Mouse (Mus musculus) heart, embryonic 14.5 days (tissue): ENCODE data around the gene Unc5cl. TPM values are rescaled to one million over a fixed set of nuclear protein-coding genes. Genes with fewer than 3 reads are reported as not detected.

Experiments used
- ATAC-seq: fragments of 200-750 bp; cut with Nextera tagmentation; 2 replicates; pipeline ENCODE4 v1.8.0; 2017; ENCODE audit warnings: low read depth, moderate TSS enrichment; ENCODE audit not compliant: insufficient number of reproducible peaks, insufficient read depth, low FRiP score
- H3K27ac ChIP-seq, 2 experiments: fragments of 200-500 bp in 1 of 2; fragments of 300-500 bp in 1 of 2; sonication (generic) in 1 of 2; replicated peaks in 1 of 2; 2 replicates each; pipeline ENCODE4 v1.5.1; 2012 to 2014; ENCODE audit warnings: low read depth in 2 of 2, low read length in 2 of 2, control low read depth in 1 of 2, mild to moderate bottlenecking in 1 of 2, mixed read lengths in 1 of 2; ENCODE audit not compliant: control insufficient read depth in 1 of 2, insufficient read depth in 1 of 2
- H3K27me3 ChIP-seq: fragments of 300-500 bp; sonication (generic); 2 replicates; pipeline ENCODE4 v1.6.1; 2014; ENCODE audit warnings: mild to moderate bottlenecking, low read length, control low read depth; ENCODE audit not compliant: control insufficient read depth, insufficient read depth
- H3K36me3 ChIP-seq: fragments of 300-500 bp; sonication (generic); 2 replicates; pipeline ENCODE4 v1.6.1; 2014; ENCODE audit warnings: mild to moderate bottlenecking, control low read depth, low read length, mixed read lengths; ENCODE audit not compliant: control insufficient read depth, insufficient read depth
- H3K4me1 ChIP-seq, 2 experiments: fragments of 200-500 bp in 1 of 2; fragments of 300-500 bp in 1 of 2; sonication (generic) in 1 of 2; 2 replicates each; pipeline ENCODE4 v1.6.1; 2012 to 2014; ENCODE audit warnings: low read length in 2 of 2, control low read depth in 1 of 2, mixed read lengths in 1 of 2; ENCODE audit not compliant: control insufficient read depth in 2 of 2, insufficient read depth in 2 of 2
- H3K4me2 ChIP-seq: fragments of 300-500 bp; sonication (generic); 2 replicates; pipeline ENCODE4 v1.6.1; 2014; ENCODE audit warnings: mild to moderate bottlenecking, low read length
- H3K4me3 ChIP-seq, 2 experiments: fragments of 200-500 bp in 1 of 2; fragments of 300-500 bp in 1 of 2; sonication (generic) in 1 of 2; 2 replicates each; pipeline ENCODE4 v1.5.1; 2012 to 2014; ENCODE audit warnings: low read length in 2 of 2, mild to moderate bottlenecking in 2 of 2, control low read depth in 1 of 2, low read depth in 1 of 2, moderate library complexity in 1 of 2; ENCODE audit not compliant: control insufficient read depth in 1 of 2, insufficient read depth in 1 of 2
- H3K9ac ChIP-seq: fragments of 300-500 bp; sonication (generic); 2 replicates; pipeline ENCODE4 v1.6.1; 2014; ENCODE audit warnings: mild to moderate bottlenecking, low read length
- H3K9me3 ChIP-seq: fragments of 300-500 bp; sonication (generic); 2 replicates; pipeline ENCODE4 v1.6.1; 2016; ENCODE audit warnings: low read length, control low read depth; ENCODE audit not compliant: control insufficient read depth
- WGBS: fragments of 180-500 bp; shearing (Covaris S2); extraction: QIAGEN DNeasy Blood & Tissue Kit; methylation state at CpG from one replicate; pipeline ENCODE4 v1.1.7; 2014; 5-methylcytosine and 5-hydroxymethylcytosine counted together
- polyA plus RNA-seq: library from polyadenylated mRNA; unstranded; fragments of >200 nt; fragmentation: Nextera tagmentation; extraction: Ambion mirVana; gene quantifications from 2 replicates; pipeline ENCODE4 v1.2.1, GENCODE M21; 2014

Unc5cl gene
- polyA plus RNA-seq, 1 experiment from 2014 or later: 0.43 TPM

DNA sequence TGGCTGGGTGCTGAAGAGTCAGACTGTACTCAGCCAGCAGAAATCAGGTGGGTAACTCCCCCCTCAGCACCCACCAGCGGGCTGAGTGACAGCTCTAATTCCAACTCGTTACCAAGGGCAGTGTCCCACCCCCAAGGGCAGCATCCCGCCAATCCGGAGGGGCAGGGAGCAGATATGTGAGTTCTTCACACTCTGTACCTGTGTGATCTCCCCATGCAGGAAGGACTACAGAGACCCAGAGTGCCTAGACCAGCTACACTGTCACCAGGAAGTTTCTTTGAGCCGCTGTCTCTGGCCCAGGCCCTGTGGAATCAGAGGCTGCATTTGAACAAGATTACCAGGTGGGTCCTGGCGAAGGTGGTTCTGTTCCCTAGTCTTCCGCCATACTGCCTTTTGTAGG is 511 bp upstream of the Unc5cl start:
- Histone ChIP-seq H3K36me3 (no peaks in the 10 kb centered on the region), H3K27ac (no peak overlapping the region), H3K9ac (no peak overlapping the region), H3K4me3 (no peak overlapping the region), H3K4me2 (peak overlapping the region; percentile 39), H3K9me3 (no peaks in the 10 kb centered on the region), H3K4me1 (peaks cover 0 to 2% of the 10 kb centered on the region in 2 experiments; a peak in 1 of 4 replicates), H3K27me3 (no peaks in the 10 kb centered on the region)
- 40% methylated on average over 7 of the region's 7 CpGs for WGBS
- ATAC-seq: no peak

DNA sequence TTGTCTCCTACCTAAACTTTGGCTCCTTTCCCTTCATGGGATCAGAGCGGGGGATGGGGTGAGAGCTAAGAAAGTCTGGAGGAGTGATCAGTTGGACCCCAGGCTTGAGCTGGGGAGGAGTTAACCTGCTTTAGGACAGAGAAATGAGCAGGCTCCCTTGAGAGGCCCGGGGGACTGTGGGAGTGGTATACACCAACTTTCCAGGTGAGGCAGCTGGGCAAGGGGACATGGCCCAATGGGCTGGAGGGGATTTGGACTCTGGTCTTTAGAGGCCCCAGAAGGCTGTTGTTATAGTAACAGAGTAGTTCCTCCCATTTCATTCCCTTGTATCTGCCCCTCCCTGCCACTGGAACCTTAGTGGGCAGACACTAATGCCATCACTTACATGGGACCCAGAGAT is 1.3 kb downstream of the Unc5cl start:
- Histone ChIP-seq H3K27ac (no peak overlapping the region), H3K9ac (no peak overlapping the region), H3K4me1 (peaks cover 0 to 2% of the 10 kb centered on the region in 2 experiments; a peak in 1 of 4 replicates), H3K4me3 (no peak overlapping the region), H3K9me3 (no peaks in the 10 kb centered on the region), H3K4me2 (no peak overlapping the region), H3K36me3 (no peaks in the 10 kb centered on the region), H3K27me3 (no peaks in the 10 kb centered on the region)
- WGBS: 87% methylated on average over 2 of the region's 2 CpGs
- ATAC-seq: no peak

DNA sequence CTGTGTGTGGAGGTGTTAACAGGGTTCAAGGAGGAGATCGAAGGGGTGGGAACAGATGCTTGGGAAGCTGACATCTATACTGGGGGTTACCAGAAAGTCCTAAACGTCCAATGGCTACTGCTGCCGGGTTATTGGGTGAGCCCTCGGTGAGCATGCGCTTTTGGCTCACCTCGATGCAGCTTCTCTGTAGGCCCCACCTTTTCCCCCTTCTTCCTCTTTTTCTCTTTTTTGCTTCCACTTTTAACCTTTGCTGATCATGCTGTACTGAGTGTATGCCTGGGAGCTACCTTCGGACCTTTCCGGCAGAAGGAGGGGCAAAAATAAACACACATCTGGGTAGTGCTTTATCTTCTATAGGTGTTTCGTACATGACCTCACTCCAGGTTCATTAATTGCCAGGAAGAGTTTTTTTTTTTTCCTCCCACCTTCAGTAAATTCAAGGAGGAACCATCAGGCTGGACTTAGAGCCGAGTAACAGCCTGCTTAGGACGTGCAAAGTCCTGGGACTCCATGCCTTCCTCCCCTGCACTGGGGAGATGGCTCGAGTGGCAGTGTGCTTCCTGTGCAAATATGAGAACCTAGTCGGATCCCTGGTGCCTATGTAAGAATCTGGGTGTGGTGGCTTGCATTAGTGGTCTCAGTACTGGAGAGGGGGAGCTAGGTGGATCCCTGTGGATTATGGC is 3.4 kb downstream of the Unc5cl start:
- H3K27me3 ChIP-seq: no peaks in the 10 kb centered on the region
- no peak overlapping the region for H3K4me2 ChIP-seq
- peaks cover 0 to 2% of the 10 kb centered on the region in 2 experiments; a peak in 1 of 4 replicates for H3K4me1 ChIP-seq
- ATAC-seq: no peak
- H3K27ac ChIP-seq: no peak overlapping the region
- H3K4me3 ChIP-seq: no peak overlapping the region
- H3K9me3 ChIP-seq: no peaks in the 10 kb centered on the region
- 70% methylated on average over 13 of the region's 13 CpGs for WGBS
- H3K9ac ChIP-seq: no peak overlapping the region; the same call in 1 of the 2 replicates
- H3K36me3 ChIP-seq: no peaks in the 10 kb centered on the region

DNA sequence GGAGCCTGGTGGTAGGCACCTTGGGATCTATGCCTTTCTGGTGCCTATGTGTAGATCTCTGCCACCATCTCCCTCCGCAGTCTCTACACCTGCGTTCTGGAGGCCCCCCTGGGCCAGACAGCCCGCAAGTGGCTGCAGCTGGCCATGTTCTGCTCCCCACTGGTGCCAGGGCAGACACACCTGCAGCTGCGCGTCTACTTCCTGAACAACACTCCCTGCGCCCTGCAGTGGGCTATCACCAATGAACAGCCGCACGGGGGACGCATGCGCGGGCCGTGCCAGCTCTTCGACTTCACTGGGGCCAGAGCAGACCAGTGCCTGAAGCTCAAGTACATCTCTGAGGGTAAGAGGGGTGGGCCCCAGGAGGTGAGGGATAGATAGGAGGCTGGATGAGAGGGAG is 7.4 kb downstream of the Unc5cl start:
- WGBS: 87% methylated on average over 13 of the region's 13 CpGs
- H3K4me3 ChIP-seq: no peak overlapping the region
- no peak overlapping the region for H3K27ac ChIP-seq
- peaks cover under 1 to 3% of the 10 kb centered on the region in 2 experiments; a peak in 2 of 4 replicates for H3K4me1 ChIP-seq
- H3K27me3 ChIP-seq: 0 out of 2 replicates have a peak, but pooled peaks cover 4% of the 10 kb centered on the region
- ATAC-seq: no peak
- H3K4me2 ChIP-seq: no peak overlapping the region
- no peak overlapping the region for H3K9ac ChIP-seq
- H3K9me3 ChIP-seq: no peaks in the 10 kb centered on the region
- H3K36me3 ChIP-seq: no peaks in the 10 kb centered on the region

DNA sequence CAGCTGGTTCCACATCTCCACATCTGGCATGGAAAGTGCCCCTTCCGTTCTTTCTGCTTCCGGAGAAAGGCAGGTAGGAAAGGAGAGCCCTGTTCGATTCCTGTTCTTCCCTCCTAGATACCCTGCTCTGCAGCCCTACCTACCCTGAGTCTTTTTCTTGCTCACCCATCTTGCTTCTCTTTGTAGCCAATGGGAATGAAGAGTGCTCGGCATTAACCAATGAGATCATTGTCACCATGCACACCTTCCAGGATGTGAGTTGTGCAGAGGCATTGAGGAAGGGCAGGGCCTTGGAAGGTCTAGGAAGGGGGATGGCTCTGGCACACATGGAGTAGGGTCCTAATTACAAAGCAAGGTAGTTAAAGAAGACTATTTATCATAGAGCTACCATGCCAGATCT is 8.7 kb downstream of the Unc5cl start:
- H3K4me2 ChIP-seq: no peak overlapping the region
- 88% methylated on average over 4 of the region's 4 CpGs for WGBS

DNA sequence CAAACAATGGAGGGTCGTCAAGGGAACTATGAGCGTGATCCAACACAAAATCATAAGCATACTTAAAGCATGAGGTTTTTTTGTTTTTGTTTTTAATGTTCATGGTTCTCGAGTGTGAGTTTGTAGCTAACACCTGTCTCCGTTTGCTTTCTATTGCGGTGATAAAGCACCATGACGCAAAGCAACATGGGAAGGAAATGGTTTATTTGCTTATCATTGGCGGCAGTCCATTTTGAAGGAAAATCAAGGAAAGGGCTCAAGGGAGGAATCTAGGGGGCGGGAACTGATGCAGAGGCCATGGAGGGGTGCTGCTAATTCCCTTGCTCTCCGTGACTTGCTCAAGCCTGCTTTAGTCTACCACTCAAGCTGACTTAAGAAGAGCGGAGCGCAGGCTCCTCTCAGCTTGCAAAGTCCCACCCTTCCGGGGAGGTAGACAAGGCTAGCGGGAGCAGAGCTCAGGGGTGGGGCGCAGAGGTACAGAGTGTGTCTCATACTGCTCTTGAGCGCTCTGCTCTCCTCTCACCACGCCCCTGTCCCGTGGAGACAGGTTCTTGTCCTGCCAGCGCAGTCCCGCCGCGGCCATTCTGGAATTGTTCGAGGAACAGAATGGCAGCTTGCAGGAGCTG is 12.2 kb downstream of the Unc5cl start:
- H3K4me3 ChIP-seq: peak overlapping the region; percentile 13 to 30
- peaks cover 7% of the 10 kb centered on the region; the same call in 1 of the 2 replicates for H3K27me3 ChIP-seq
- no peak; the same call in 1 of the 2 replicates for ATAC-seq
- H3K4me1 ChIP-seq: peaks cover 4 to 6% of the 10 kb centered on the region in 2 experiments; a peak in 2 of 4 replicates
- H3K27ac ChIP-seq: no peak overlapping the region
- no peak overlapping the region for H3K9ac ChIP-seq
- no peaks in the 10 kb centered on the region for H3K36me3 ChIP-seq
- 25% methylated on average over 22 of the region's 22 CpGs for WGBS
- H3K4me2 ChIP-seq: peak overlapping the region; percentile 60
- 0 out of 2 replicates have a peak, but pooled peaks cover 2% of the 10 kb centered on the region for H3K9me3 ChIP-seq

More for the DNA sequence above, 8.7 kb downstream of the Unc5cl start:
- Histone ChIP-seq H3K36me3 (no peaks in the 10 kb centered on the region), H3K4me3 (no peak overlapping the region), H3K9ac (no peak overlapping the region), H3K9me3 (no peaks in the 10 kb centered on the region), H3K27me3 (0 out of 2 replicates have a peak, but pooled peaks cover 7% of the 10 kb centered on the region), H3K27ac (no peak overlapping the region), H3K4me1 (peaks cover 4 to 6% of the 10 kb centered on the region in 2 experiments; a peak in 2 of 4 replicates)
- ATAC-seq: no peak

DNA sequence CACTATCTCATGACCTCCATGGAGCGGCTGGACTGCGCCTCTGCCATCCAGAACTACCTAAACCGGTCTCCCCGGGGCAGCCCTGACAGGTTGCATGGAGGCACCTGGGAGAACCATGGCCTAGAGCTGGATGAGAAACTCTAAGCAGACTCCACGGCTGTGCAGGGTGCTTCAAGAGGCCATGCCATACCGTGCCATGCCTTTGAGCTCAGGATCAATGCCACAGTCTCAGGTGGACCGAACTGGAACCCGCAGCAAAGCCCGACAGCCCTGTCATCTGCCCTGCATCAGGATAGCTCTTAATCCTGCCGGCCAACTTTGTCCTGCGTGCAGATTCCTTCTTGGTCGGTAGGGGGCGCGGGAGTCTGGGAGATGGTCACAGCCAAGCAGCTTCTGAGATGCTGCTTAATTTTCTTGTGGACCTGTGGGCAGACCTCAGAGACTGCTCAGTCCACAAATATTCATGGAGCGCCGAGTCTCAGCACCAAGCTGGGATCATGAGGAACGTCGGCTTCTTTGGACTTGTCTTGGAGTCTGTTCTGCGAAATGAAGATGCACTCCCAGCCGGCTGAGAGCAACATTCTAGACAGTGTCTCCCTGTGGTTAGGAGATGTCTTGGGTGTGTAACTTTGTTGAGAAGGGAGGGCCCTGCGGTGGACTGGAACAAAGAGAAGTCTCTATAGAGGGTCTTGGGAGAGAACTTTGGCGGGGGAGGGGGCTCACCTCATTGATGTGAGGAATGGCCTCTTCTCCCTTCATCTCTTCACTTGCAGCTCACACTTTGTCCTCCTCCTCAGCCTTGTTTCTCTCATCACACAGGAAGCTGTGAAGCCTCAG is 12.9 kb downstream of the Unc5cl start:
- Histone ChIP-seq H3K36me3 (no peaks in the 10 kb centered on the region), H3K27ac (no peak overlapping the region), H3K4me2 (peak overlapping the region; percentile 60), H3K9me3 (0 out of 2 replicates have a peak, but pooled peaks cover 2% of the 10 kb centered on the region), H3K27me3 (peaks cover 7% of the 10 kb centered on the region; the same call in 1 of the 2 replicates), H3K4me1 (peaks cover 4 to 6% of the 10 kb centered on the region in 2 experiments; a peak in 2 of 4 replicates), H3K4me3 (peak overlapping the region; percentile 13 to 30), H3K9ac (no peak overlapping the region)
- peak; percentile 54; the same call in 1 of the 2 replicates for ATAC-seq
- WGBS: 6% methylated on average over 22 of the region's 22 CpGs
